Mouse (Mus musculus): ENCODE results near the gene Snu13. TPM values are rescaled to one million over a fixed set of nuclear protein-coding genes. Genes with fewer than 3 reads are reported as not detected.
A peak's percentile ranks its signal among the peaks of the same experiment; 100 is the strongest.

Gene Snu13
- polyA plus RNA-seq, 2 experiments, result 155 to 280 TPM

DNA sequence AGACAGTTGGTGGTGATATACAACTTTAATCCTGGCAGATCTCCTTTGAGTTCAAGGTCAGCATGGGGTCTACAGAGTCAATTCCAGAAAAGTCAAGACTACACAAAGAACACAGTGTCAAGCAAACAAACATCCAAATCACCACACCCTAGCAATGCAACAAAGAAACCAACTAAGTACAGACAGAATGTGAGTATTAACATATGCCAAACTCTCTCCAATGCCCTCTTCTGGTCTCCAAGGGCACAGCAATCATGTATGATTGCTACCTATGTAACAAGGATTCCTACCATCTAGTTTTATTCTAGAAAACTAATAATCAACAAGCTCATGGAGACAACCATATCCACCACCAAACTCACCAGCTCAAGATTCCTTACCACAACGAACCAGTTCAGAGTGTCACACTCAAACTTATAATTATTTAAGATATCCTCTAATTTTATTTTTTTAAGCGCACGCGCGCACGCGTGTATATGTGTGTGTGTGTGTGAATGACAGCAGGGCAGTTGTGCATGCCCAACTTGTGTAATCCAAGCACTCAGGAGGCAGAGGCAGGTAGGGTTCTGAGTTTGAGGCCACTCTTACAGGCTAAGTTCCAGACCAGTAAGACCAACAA is 3.1 kb downstream of the Snu13 start:
- Histone ChIP-seq H3K36me3 (ENCODE audit: control insufficient read depth, insufficient read depth, low read length) (peaks cover 36% of the 10 kb centered on the region), H3K9ac (ENCODE audit: low read depth, low read length, severe bottlenecking) (no peak overlapping the region), H3K4me1 (ENCODE audit: control insufficient read depth, insufficient read depth, low read length) (peaks cover 5% of the 10 kb centered on the region), H3K27ac (replicated peaks; ENCODE audit: low read depth, low read length) (no peak overlapping the region), H3K4me3 (replicated peaks; ENCODE audit: low read length) (no peak overlapping the region), H3K27me3 (ENCODE audit: control insufficient read depth, insufficient read depth, low read length) (no peaks in the 10 kb centered on the region), H3K4me2 (replicated peaks; ENCODE audit: low read depth, low read length, severe bottlenecking) (no peak overlapping the region), H3K9me3 (ENCODE audit: control insufficient read depth, low read length) (no peaks in the 10 kb centered on the region)
- DNase-seq (ENCODE audit: low spot score) (no peak), ATAC-seq (ENCODE audit: low FRiP score, low read depth) (no peak)
- WGBS, result 98% methylated on average over 7 of the region's 7 CpGs
- TF ChIP-seq POLR2A (IDR thresholded peaks at IDR 0.05; ENCODE audit: borderline replicate concordance, extremely low read depth, insufficient read depth, insufficient read length), result no peak

DNA sequence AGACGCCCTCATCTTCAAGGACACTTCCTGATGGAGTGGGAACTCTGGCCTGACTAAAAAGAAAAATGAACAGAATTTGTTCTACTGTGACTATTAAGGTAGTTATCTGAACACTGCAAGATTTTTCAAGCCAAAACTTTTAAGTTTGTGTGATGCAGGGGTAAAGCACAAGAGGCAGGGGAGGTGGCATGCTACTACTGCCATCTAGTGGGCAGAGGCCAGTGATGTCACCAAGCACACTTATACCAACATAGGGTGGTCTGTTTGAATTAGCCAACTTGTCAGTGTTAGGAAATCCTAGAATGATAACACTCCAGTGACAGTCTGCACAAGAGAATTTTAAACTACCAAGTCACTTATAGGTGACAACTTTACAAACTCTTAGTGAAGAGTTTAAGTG is 6.7 kb downstream of the Snu13 start:
- no peaks in the 10 kb centered on the region for H3K4me1 ChIP-seq (ENCODE audit: control insufficient read depth, insufficient read depth, low read length)
- peaks cover 61% of the 10 kb centered on the region for H3K36me3 ChIP-seq (ENCODE audit: control insufficient read depth, insufficient read depth, low read length)
- peak; percentile 56 for ATAC-seq (ENCODE audit: low FRiP score, low read depth)
- no peak for TF ChIP-seq POLR2A (IDR thresholded peaks at IDR 0.05; ENCODE audit: borderline replicate concordance, extremely low read depth, insufficient read depth, insufficient read length)
- H3K9ac ChIP-seq (ENCODE audit: low read depth, low read length, severe bottlenecking), result no peak overlapping the region
- peak; percentile 77 for DNase-seq (ENCODE audit: low spot score)
- 100% methylated on average over 1 of the region's 1 CpGs for WGBS
- H3K27ac ChIP-seq (replicated peaks; ENCODE audit: low read depth, low read length), result no peak overlapping the region
- no peaks in the 10 kb centered on the region for H3K9me3 ChIP-seq (ENCODE audit: control insufficient read depth, low read length)
- H3K27me3 ChIP-seq (ENCODE audit: control insufficient read depth, insufficient read depth, low read length), result no peaks in the 10 kb centered on the region
- no peak overlapping the region for H3K4me2 ChIP-seq (replicated peaks; ENCODE audit: low read depth, low read length, severe bottlenecking)
- no peak overlapping the region for H3K4me3 ChIP-seq (replicated peaks; ENCODE audit: low read length)

DNA sequence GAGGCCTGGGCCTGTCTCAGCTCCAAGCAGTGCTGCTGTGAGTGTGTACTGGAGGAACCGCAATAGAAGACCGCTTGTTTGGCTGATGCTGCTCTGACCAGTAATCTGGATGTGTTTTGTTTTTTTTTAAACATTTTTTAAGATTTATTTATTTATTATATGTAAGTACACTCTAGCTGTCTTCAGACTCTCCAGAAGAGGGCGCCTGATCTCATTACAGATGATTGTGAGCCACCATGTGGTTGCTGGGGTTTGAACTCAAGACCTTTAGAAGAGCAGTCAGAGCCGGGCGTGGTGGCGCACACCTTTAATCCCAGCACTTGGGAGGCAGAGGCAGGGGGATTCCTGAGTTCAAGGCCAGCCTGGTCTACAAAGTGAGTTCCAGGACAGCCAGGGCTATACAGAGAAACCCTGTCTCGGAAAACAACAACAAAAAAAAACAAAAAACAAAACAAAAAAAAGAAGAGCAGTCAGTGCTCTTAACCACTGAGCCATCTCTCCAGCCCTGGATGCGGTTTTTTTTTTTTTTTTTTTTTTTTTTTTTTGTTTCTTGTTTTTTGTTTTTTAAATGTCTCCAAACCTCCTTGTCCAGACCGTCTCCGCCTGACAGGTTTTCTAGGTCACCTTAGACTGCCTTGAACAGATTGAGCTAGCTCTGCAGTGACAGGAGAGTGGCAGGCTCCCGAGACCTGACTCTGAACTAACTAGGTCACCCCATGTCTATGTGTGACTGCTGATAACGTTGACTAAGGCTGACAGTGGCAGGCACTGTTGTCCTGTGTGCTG is 11.3 kb downstream of the Snu13 start:
- Histone ChIP-seq H3K4me3 (replicated peaks; ENCODE audit: low read length) (no peak overlapping the region), H3K9ac (ENCODE audit: low read depth, low read length, severe bottlenecking) (no peak overlapping the region), H3K27me3 (ENCODE audit: control insufficient read depth, insufficient read depth, low read length) (no peaks in the 10 kb centered on the region), H3K4me1 (ENCODE audit: control insufficient read depth, insufficient read depth, low read length) (no peaks in the 10 kb centered on the region), H3K9me3 (ENCODE audit: control insufficient read depth, low read length) (no peaks in the 10 kb centered on the region), H3K36me3 (ENCODE audit: control insufficient read depth, insufficient read depth, low read length) (peaks cover 73% of the 10 kb centered on the region), H3K4me2 (replicated peaks; ENCODE audit: low read depth, low read length, severe bottlenecking) (no peak overlapping the region), H3K27ac (replicated peaks; ENCODE audit: low read depth, low read length) (no peak overlapping the region)
- peak; percentile 23 for DNase-seq (ENCODE audit: low spot score)
- ATAC-seq (ENCODE audit: low FRiP score, low read depth), result no peak
- TF ChIP-seq POLR2A (IDR thresholded peaks at IDR 0.05; ENCODE audit: borderline replicate concordance, extremely low read depth, insufficient read depth, insufficient read length), result no peak
- 82% methylated on average over 12 of the region's 12 CpGs for WGBS

DNA sequence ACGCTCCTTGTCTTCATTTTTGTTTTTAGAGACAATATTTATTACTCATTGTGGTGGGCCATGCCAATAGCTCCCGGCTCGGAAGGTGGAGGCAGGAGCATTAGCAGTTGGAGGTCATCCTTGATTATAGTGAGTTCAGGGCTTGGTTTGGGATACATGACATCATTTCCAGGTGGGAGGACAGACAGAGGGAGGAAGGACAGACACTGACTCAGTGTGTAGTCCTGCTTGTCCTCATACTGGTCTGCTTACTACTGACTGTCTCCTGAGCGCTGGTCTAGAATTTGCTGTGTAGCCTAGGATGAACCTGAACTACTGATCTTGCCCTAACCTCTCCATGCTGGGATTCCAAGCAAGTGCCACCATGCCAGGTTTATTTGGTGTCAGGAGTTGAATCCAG is 13.6 kb downstream of the Snu13 start, which contains the start of gene Desi1:
Gene Desi1 (minus strand): TSS at position 101 of the 400 bp plus-strand sequence.
- Histone ChIP-seq H3K4me3 (replicated peaks; ENCODE audit: low read length) (no peak within 1 kb of the TSS), H3K27me3 (ENCODE audit: control insufficient read depth, insufficient read depth, low read length) (no peaks in the 10 kb centered on the region), H3K9me3 (ENCODE audit: control insufficient read depth, low read length) (no peaks in the 10 kb centered on the region), H3K36me3 (ENCODE audit: control insufficient read depth, insufficient read depth, low read length) (peaks cover 67% of the 10 kb centered on the region), H3K4me1 (ENCODE audit: control insufficient read depth, insufficient read depth, low read length) (no peaks in the 10 kb centered on the region), H3K4me2 (replicated peaks; ENCODE audit: low read depth, low read length, severe bottlenecking) (no peak within 1 kb of the TSS), H3K9ac (ENCODE audit: low read depth, low read length, severe bottlenecking) (no peak within 1 kb of the TSS), H3K27ac (replicated peaks; ENCODE audit: low read depth, low read length) (no peak within 1 kb of the TSS)
- DNase-seq (ENCODE audit: low spot score) (no peak), ATAC-seq (ENCODE audit: low FRiP score, low read depth) (no peak)
- no peak for TF ChIP-seq POLR2A (IDR thresholded peaks at IDR 0.05; ENCODE audit: borderline replicate concordance, extremely low read depth, insufficient read depth, insufficient read length)
- 84% methylated on average over 4 of the region's 4 CpGs for WGBS

DNA sequence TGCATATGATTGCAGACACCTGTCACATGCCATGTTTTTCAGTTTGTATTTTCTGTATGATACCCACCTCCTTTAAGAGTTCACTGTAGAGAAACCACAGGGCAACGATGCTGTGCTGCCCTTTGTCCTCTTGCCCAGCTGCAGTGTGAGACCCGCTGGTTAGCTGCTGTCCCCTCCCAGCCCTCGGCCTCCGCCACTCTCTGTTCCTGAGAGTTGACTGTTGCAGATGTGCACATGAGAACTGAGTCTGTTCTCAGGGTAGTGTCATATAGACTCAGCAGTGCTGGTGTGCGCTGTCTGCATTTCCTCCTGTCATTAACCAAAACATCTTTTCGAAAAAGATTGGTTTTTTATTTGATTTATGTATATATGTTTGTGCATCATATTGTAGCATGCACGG is 15.0 kb downstream of the Snu13 start:
- Histone ChIP-seq H3K27me3 (ENCODE audit: control insufficient read depth, insufficient read depth, low read length) (no peaks in the 10 kb centered on the region), H3K9ac (ENCODE audit: low read depth, low read length, severe bottlenecking) (no peak overlapping the region), H3K36me3 (ENCODE audit: control insufficient read depth, insufficient read depth, low read length) (peaks cover 70% of the 10 kb centered on the region), H3K4me1 (ENCODE audit: control insufficient read depth, insufficient read depth, low read length) (no peaks in the 10 kb centered on the region), H3K9me3 (ENCODE audit: control insufficient read depth, low read length) (no peaks in the 10 kb centered on the region), H3K4me2 (replicated peaks; ENCODE audit: low read depth, low read length, severe bottlenecking) (no peak overlapping the region), H3K4me3 (replicated peaks; ENCODE audit: low read length) (no peak overlapping the region), H3K27ac (replicated peaks; ENCODE audit: low read depth, low read length) (no peak overlapping the region)
- no peak for TF ChIP-seq POLR2A (IDR thresholded peaks at IDR 0.05; ENCODE audit: borderline replicate concordance, extremely low read depth, insufficient read depth, insufficient read length)
- 88% methylated on average over 7 of the region's 7 CpGs for WGBS
- DNase-seq (ENCODE audit: low spot score) (no peak), ATAC-seq (ENCODE audit: low FRiP score, low read depth) (no peak)
